Comparison of ENCODE assay signal across 8 mouse cellular contexts in the genomic region with DNA sequence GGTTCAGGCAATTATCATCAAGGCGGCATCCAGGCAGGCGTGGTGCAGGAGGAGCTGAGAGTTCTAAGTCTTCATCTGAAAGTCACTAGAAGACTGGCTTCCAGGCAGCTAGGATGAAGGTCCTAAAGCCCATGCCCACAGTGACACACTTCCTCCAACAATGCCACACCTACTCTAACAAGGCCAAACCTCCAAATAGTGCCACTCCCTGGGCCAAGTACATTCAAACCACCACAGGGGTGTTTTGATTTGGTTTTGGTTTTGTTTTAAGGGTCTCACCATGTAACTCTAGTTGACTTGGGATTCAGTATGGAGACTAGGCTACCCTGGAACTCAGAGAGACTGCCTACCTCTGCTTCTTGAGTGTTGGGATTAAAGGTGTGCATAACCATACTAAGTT. TPM values are rescaled to one million over a fixed set of nuclear protein-coding genes. Genes with fewer than 3 reads are reported as not detected.
DNase-seq lines count a peak whose midpoint lies in the region; ATAC-seq and TF ChIP-seq lines count a peak whose summit lies in the region.

Tmbim1 (minus strand) TSS at position 101 of the 400 bp plus-strand sequence.

- no peak for TF ChIP-seq EP300 in MEL (IDR thresholded peaks at IDR 0.05; ENCODE audit: low read depth in 1 of 2, low read length in 2 of 2)

- H3K4me1 ChIP-seq in kidney, embryonic 14.5 days (ENCODE audit: control insufficient read depth, insufficient read depth, low read length) = peaks cover 6% of the 10 kb centered on the region
- H3K4me1 ChIP-seq in MEL (ENCODE audit: control insufficient read depth in 1 of 2, insufficient read depth in 2 of 2, low read length in 2 of 2) = peaks cover 0 to 31% of the 10 kb centered on the region in 2 experiments; a peak in 2 of 4 replicates
- peaks cover 6% of the 10 kb centered on the region; the same call in 1 of the 2 replicates for H3K4me1 ChIP-seq in hindbrain, embryonic 16.5 days (ENCODE audit: control insufficient read depth, insufficient read depth, low read depth, low read length)

- no peaks in the 10 kb centered on the region for H3K36me3 ChIP-seq in kidney, embryonic 14.5 days (ENCODE audit: control insufficient read depth, insufficient read depth, low read length)
- peaks cover 0 to 22% of the 10 kb centered on the region in 2 experiments; a peak in 2 of 4 replicates for H3K36me3 ChIP-seq in MEL (ENCODE audit: control insufficient read depth in 1 of 2, insufficient read depth in 2 of 2, low read length in 2 of 2)
- no peaks in the 10 kb centered on the region for H3K36me3 ChIP-seq in hindbrain, embryonic 16.5 days (ENCODE audit: control insufficient read depth, insufficient read depth, low read length)

- ATAC-seq in kidney, embryonic 14.5 days (ENCODE audit: low FRiP score, low TSS enrichment) = no peak
- ATAC-seq in hindbrain, embryonic 16.5 days = no peak
- no peak for ATAC-seq in megakaryocyte, adult 5-6 weeks (ENCODE audit: poor library complexity, severe bottlenecking)

- no peak for TF ChIP-seq CTCF in MEL (IDR thresholded peaks at IDR 0.05 in 2 of 3, conservative IDR thresholded peaks at IDR 0.05 in 1 of 3; ENCODE audit: control insufficient read depth in 1 of 3, insufficient read depth in 1 of 3, low read depth in 2 of 3, low read length in 3 of 3, poor library complexity in 1 of 3, severe bottlenecking in 1 of 3)
- TF ChIP-seq CTCF in gastrocnemius, adult 2 months (IDR thresholded peaks at IDR 0.05) = no peak

- WGBS in kidney, embryonic 14.5 days = 85% methylated on average over 2 of the region's 2 CpGs
- 91% methylated on average over 2 of the region's 2 CpGs for WGBS in hindbrain, embryonic 16.5 days

- peak within 1 kb of the TSS; percentile 81 for H3K4me2 ChIP-seq in kidney, embryonic 14.5 days (replicated peaks; ENCODE audit: low read depth, low read length)
- peak within 1 kb of the TSS; percentile 71 for H3K4me2 ChIP-seq in hindbrain, embryonic 16.5 days (ENCODE audit: low read length)

- peak within 1 kb of the TSS; percentile 86; the same call in 1 of the 2 replicates for H3K27ac ChIP-seq in kidney, embryonic 14.5 days (ENCODE audit: low read depth, low read length)
- no peak within 1 kb of the TSS for H3K27ac ChIP-seq in MEL (ENCODE audit: control insufficient read depth, low read depth, low read length)
- H3K27ac ChIP-seq in gastrocnemius, adult 2 months = peak within 1 kb of the TSS; percentile 97
- no peak within 1 kb of the TSS for H3K27ac ChIP-seq in hindbrain, embryonic 16.5 days (ENCODE audit: low read depth, low read length)

- H3K9ac ChIP-seq in kidney, embryonic 14.5 days (ENCODE audit: low read depth, low read length) = peak within 1 kb of the TSS; percentile 79; the same call in 1 of the 2 replicates
- H3K9ac ChIP-seq in MEL (ENCODE audit: control insufficient read depth, low read depth, low read length, poor library complexity, severe bottlenecking) = peak within 1 kb of the TSS; percentile 86
- no peak within 1 kb of the TSS for H3K9ac ChIP-seq in hindbrain, embryonic 16.5 days (ENCODE audit: low read depth, low read length)

- DNase-seq in kidney, adult 8-10 months = no peak
- no peak for DNase-seq in MEL (ENCODE audit: low read depth, low spot score)
- no peak for DNase-seq in gastrocnemius, adult 2 months
- no peak for DNase-seq in right cerebral cortex, postnatal 4 days
- DNase-seq in urinary bladder, postnatal 4 days (ENCODE audit: low spot score in 2 of 2) = no peak

- intact Hi-C loops in gastrocnemius, adult 2 months (cut with DNase I) = no loop called here

- H3K79me2 ChIP-seq in MEL (ENCODE audit: control insufficient read depth, insufficient read depth, low read length, poor library complexity) = peaks cover 14% of the 10 kb centered on the region

- no peaks in the 10 kb centered on the region for H3K27me3 ChIP-seq in kidney, embryonic 14.5 days (ENCODE audit: control insufficient read depth, insufficient read depth, low read length)
- no peaks in the 10 kb centered on the region for H3K27me3 ChIP-seq in MEL (ENCODE audit: control insufficient read depth in 1 of 2, insufficient read depth in 2 of 2, low read length in 2 of 2)
- peaks cover 7% of the 10 kb centered on the region for H3K27me3 ChIP-seq in hindbrain, embryonic 16.5 days (replicated peaks; ENCODE audit: control insufficient read depth, insufficient read depth, low read length)

- no peaks in the 10 kb centered on the region for H3K9me3 ChIP-seq in kidney, embryonic 14.5 days (ENCODE audit: control insufficient read depth, low read length)
- H3K9me3 ChIP-seq in MEL (replicated peaks; ENCODE audit: insufficient read depth, low read length) = no peaks in the 10 kb centered on the region
- no peaks in the 10 kb centered on the region for H3K9me3 ChIP-seq in hindbrain, embryonic 16.5 days (ENCODE audit: control insufficient read depth, low read length)

- no peak for TF ChIP-seq RAD21 in MEL (IDR thresholded peaks at IDR 0.05; ENCODE audit: low read depth, low read length)

- peak within 1 kb of the TSS; percentile 70 for H3K4me3 ChIP-seq in kidney, embryonic 14.5 days (ENCODE audit: low read length)
- H3K4me3 ChIP-seq in MEL (ENCODE audit: control insufficient read depth in 1 of 2, insufficient read depth in 1 of 2, low read depth in 2 of 2, low read length in 2 of 2) = peak within 1 kb of the TSS; percentile 91 to 94
- peak within 1 kb of the TSS; percentile 97 for H3K4me3 ChIP-seq in gastrocnemius, adult 2 months
- no peak within 1 kb of the TSS; the same call in 1 of the 2 replicates for H3K4me3 ChIP-seq in hindbrain, embryonic 16.5 days (ENCODE audit: low read length)

- TF ChIP-seq POLR2A in MEL (IDR thresholded peaks at IDR 0.05; ENCODE audit: control insufficient read depth in 1 of 2, insufficient read depth in 1 of 2, low read depth in 1 of 2, low read length in 2 of 2, poor library complexity in 1 of 2) = no peak

TF ChIP-seq in MEL, 35 proteins besides CTCF, POLR2A, EP300 and RAD21:
- TF ChIP-seq GATA1 (IDR thresholded peaks at IDR 0.05; ENCODE audit: low read depth, low read length) (no peak), ZKSCAN1 (IDR thresholded peaks at IDR 0.05; ENCODE audit: low read depth, low read length) (no peak), MEF2A (IDR thresholded peaks at IDR 0.05; ENCODE audit: extremely low read depth, insufficient replicate concordance, low read depth, low read length, poor library complexity, severe bottlenecking) (no peak)

RNA-seq across cellular contexts. Expression of gene Tmbim1, which starts in this region (rescaled TPM):
- polyA plus RNA-seq in kidney, embryonic 14.5 days (2014; fragmentation: Nextera tagmentation; extraction: Ambion mirVana) = 16.3 and 18.1 TPM in 2 replicates
- total RNA-seq in MEL (2012; rRNA removed) = 10.3 and 13.0 TPM in 2 replicates
- 10 to 100 TPM in 1 of 2 experiments, not detected in 1; 20.8 TPM for polyA plus RNA-seq in MEL (2012; ENCODE audit: insufficient read depth in 1 of 2, insufficient read length in 2 of 2, low read depth in 1 of 2, low replicate concordance in 2 of 2, missing spikeins in 1 of 2)
- total RNA-seq in gastrocnemius, adult 2 months (2021) = 10 to 100 TPM; 35.2 to 35.4 TPM
- polyA plus RNA-seq in hindbrain, embryonic 16.5 days (2015; fragmentation: Nextera tagmentation; extraction: Ambion mirVana) = 11.7 and 12.2 TPM in 2 replicates
- 13.6 and 15.5 TPM in 2 replicates for total RNA-seq in megakaryocyte, adult 5-6 weeks (2015)
- total RNA-seq in megakaryocyte, adult 5-6 weeks (2017) = 11.3 and 13.8 TPM in 2 replicates

Comparison
In these comparisons a context has a peak if more than half of its experiments do, and no peak if none do; other contexts are left out.
1. H3K27ac ChIP-seq: peak in kidney, embryonic 14.5 days (single experiment) and gastrocnemius, adult 2 months (single experiment); none in MEL (single experiment) and hindbrain, embryonic 16.5 days (single experiment).